Mouse (Mus musculus): ENCODE measurements around the gene Nif3l1.

Nif3l1 gene

GRCm38 (mm10) chr1:58445143-58445722, at the start of gene Nif3l1, which contains the start of gene Ppil3:
Nif3l1 (plus strand) TSS chr1:58445151.
Ppil3 (minus strand) TSS chr1:58445486.
- DNase-seq, result peak; percentile 94

- DNase-seq, result no peak
Measured at GRCm38 (mm10) chr1:58395341-58395740, 49.6 kb upstream of the Nif3l1 start.

GRCm38 (mm10) chr1:58396179-58396578, 48.8 kb upstream of the Nif3l1 start:
- no peak for DNase-seq

- no peak for DNase-seq
Measured at GRCm38 (mm10) chr1:58397731-58398130, 47.2 kb upstream of the Nif3l1 start.

DNA sequence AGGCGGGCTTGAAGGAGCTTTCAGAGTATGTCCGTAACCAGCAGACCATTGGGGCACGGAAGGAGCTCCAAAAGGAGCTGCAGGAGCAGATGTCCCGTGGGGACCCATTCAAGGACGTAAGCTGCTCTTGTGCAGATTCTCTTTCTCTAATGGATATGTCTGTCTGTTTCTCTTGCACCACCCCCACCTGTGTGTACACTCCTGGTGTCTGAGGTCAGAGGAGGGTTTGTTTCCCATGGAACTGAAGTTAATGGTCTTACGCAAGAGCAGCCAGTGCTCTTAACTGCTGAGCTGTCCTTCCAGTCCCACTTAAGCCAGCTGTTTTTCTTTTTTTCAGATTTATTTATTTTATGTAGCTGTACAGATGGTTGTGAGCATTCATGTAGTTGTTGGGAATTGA, 43.6 kb upstream of the Nif3l1 start:
- no peak for DNase-seq

DNA sequence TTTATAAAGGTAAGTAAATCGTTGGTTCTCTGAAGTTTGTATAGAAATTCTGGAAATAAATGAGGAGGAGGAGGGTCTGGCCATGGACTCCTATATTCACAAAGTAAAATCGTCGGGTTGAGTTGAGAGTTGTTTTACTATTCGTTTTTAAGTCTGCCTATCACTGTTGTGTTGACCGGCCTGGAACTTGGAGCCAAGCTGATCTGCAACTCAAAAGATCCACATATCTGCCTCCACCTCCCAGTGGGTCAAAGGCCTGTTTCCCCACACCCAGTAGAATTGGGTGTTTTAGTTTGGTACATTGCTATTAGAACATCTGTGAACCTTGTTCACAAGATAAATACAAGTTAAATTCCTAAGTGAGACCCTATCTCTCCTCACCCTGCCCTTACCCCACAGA, 41.2 kb upstream of the Nif3l1 start:
- no peak for DNase-seq

DNA sequence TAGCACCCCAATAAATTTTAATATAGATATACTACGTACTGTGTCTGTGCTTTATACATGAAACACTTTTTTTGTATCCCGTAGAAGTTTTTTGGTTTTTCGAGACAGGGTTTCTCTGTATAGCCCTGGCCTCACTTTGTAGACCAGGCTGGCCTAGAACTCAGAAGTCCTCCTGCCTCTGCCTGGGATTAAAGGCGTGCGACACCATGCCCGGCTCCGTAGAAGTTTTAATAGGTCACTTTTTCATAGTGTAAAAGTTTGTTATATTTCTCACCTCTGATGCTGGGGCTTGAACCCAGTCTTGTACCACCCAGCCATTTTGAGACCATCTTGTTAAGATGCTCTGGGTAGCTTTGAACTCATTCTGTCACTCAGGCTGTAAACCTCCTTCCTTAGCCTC, 37.6 kb upstream of the Nif3l1 start:
- DNase-seq, result no peak

DNA sequence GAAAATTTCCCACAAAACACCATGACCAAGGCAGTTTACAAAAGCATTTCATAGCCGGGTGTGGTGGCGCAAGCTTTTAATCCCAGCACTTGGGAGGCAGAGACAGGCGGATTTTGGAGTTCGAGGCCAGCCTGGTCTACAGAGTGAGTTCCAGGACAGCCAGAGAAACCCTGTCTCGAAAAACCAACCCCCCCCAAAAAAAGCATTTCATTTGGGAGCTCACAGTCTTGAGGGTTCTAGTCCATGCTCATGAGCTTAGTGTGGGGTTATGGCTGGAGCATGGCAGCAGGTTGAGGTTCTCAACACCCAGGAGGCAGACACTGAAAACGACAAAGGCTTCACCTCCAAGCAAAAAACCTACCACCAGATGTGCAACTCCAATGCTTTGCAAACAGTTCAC, 36.8 kb upstream of the Nif3l1 start:
- DNase-seq, result no peak

DNA sequence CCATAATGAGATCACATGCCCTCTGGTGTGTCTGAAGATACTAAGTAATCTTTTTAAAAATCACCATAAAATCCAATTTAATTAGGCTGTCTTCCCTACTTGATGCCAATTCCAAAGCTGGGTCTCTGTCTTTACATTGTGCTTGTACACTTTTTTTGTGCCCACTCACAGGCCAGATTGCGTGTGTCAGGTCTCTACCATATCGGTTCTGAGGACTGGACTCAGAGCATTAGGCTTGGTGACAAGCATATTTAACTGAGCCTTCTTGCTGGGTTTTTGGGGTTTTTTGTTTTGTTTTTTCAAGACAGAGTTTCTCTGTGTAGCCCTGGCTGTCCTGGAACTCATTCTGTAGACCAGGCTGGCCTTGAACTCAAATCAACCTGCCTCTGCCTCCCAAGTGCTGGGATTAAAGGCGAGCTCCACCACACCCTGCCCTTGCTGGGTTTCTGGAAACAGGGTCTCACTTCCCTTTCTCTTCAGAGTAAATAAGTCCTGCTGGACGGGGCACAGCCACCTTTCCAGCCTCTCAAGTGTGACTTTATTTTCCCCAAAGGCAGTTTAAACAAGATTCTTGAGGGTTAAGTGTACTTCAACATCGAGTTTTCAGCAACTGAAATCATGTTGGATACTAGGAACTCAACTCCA, 35.3 kb upstream of the Nif3l1 start:
- DNase-seq, result no peak

- DNase-seq, result no peak
Measured at GRCm38 (mm10) chr1:58410198-58410588, 34.8 kb upstream of the Nif3l1 start.

DNA sequence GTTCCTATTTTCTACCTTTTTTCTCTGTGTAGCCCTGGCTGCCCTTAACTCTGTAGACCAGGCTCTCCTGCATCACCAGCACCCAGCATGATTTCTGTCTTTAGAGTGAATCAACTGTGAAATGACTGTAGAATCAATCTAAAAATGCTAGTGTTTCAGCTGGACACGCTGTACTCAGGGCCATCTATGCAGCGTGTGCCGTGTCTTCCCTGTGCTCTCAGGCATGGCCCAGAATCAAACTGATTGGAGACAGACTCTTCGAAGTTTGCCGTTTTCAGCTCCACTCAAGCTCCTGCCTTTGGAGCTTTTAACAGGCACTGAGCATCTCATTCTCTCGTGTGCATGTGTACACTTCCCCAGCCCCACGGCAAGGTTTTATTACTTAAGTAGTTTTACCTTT, 34.2 kb upstream of the Nif3l1 start:
- no peak for DNase-seq

DNA sequence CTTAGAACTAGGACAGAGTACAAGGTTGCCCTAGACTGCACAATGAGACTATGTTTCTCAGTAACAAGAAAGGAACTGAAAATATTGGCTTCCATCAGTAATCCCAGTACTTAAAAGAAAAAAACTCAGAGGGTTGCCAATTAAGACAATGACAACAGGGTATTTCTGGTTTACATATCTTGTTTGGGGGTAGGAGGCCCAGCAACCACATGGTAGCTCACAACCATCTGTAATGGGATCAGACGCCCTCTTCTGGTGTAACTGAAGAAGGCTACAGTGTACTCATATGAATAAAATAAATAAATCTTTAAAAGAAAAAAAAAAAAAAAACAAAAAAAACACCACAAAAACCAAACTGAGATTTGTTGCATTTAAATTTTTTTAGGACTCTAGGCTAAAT, 29.5 kb upstream of the Nif3l1 start:
- DNase-seq, result no peak

GRCm38 (mm10) chr1:58416048-58416447, 28.9 kb upstream of the Nif3l1 start:
- DNase-seq, result no peak

- DNase-seq, result no peak
Measured at GRCm38 (mm10) chr1:58420032-58420431, 24.9 kb upstream of the Nif3l1 start.

DNA sequence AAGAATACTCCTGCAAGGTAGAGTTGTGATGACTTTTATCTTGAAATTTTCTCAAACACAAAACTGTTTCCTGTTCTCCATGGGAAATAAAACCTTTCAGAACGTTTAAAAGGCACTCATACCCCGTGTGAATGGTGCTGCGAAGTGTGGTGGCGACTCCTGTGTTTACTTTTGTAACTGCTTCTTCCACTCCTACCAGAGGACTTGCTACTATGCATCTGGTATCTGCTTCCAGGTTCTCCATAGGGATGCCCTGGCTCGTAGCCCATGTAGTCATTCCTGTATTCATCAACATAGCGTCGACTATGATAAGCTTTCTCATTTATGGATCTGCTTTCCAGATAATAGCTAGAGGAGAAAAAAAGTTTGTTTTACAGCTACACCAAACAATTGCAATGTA, 24.0 kb upstream of the Nif3l1 start:
- DNase-seq, result no peak

GRCm38 (mm10) chr1:58422879-58423278, 22.1 kb upstream of the Nif3l1 start:
- peak; percentile 80 for DNase-seq

DNA sequence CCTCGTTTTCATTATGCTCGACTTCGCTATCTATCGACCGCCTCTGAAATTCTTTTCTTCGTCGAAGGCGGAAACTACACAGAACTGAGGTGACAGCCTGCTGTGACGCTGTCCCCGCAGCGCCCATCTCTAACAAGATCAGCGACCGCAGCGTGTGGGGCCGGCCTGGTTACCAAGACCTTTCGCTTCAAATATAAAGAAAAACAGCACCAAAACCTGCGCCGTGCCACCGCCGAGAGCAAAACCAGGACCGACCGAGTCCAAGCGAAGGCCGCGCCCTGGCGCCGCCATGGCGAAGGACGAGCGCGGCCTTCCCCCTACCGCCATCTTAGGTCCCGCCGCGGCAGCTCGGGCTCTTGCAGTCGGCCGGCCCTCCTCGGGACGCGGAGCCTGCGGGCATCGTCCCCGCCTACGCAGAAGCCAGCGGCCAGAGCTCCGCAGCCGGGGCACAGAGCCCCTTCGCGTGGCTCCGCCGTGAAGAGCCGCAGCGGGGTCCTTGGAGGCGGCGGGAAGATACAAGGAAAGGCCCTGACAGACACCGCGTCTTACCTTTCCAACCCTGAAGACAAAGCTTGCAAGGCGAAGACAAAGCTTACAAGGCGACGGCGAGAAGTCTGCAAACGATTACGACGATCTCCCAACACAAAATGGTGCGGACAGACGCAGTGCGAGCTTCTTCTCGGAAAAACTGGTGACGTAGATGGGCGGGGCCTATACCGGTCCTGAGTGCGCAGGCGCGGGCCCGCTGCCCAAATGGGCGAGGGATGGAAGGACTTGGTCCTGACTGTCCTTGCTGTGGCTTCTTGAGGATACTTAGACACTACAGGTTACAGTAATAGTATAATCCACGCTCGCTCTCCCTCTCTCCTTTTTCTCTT, 21.3 kb upstream of the Nif3l1 start, which contains the start of gene Clk1:
TSS of gene Clk1 (minus strand) at position 696 of the 878 bp plus-strand sequence.
- peak; percentile 95 for DNase-seq

DNA sequence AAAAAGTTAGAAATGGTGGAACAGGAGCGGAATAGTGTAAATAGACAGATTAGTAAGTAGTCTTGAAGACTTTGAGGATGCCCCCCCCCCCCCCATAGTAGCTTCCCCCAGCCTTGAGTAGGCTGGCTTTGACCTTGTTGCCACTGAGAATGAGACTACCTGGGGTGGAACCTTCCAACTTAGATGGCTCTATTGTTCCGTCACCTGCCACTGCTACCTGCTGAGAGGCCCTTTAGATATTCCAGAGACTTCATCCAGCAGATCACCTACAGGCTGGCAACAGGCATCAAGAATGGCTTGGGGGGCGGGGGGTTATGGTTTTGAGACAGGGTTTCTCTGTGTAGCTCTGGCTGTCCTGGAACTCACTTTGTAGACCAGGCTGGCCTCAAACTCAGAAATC, 20.4 kb upstream of the Nif3l1 start:
- no peak for DNase-seq

- no peak for DNase-seq
Measured at GRCm38 (mm10) chr1:58444691-58445090, 260 bp upstream of the Nif3l1 start.

GRCm38 (mm10) chr1:58445861-58446260, 910 bp downstream of the Nif3l1 start:
- DNase-seq, result no peak

DNA sequence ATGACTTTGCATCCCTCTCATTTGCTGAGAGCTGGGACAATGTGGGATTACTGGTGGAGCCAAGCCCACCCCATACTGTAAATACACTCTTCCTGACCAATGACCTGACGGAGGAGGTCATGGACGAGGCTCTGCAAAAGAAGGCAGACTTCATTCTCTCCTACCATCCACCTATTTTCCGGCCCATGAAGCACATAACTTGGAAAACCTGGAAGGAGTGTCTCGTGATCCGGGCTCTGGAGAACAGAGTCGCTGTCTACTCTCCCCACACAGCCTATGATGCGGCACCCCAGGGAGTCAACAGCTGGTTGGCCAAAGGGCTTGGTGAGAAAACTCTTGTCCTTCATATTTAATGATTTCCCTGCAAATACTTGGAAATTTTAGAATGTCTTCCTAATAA, 2.8 kb downstream of the Nif3l1 start:
- no peak for DNase-seq

- DNase-seq, result no peak
Measured at GRCm38 (mm10) chr1:58448396-58448795, 3.4 kb downstream of the Nif3l1 start.

GRCm38 (mm10) chr1:58454316-58454715, 9.4 kb downstream of the Nif3l1 start:
- DNase-seq, result no peak

GRCm38 (mm10) chr1:58458175-58458574, 13.2 kb downstream of the Nif3l1 start:
- DNase-seq, result no peak

All from retina, postnatal 1 day (tissue).